Mouse (Mus musculus) lung, postnatal 0 days (tissue): ENCODE data around the gene Mylip.

ENCODE experiments used
- CTCF ChIP-seq: IDR thresholded peaks from 2 replicates; pipeline ENCODE4 v1.5.1; 2016; ENCODE audit warnings: antibody characterized with exemption, mild to moderate bottlenecking
- EP300 ChIP-seq: IDR thresholded peaks from 2 replicates; pipeline ENCODE4 v1.6.1; 2016; ENCODE audit warnings: antibody characterized with exemption, mild to moderate bottlenecking, control low read depth

GRCm38 (mm10) chr13:45437134-45437533 is 47.6 kb downstream of the Mylip start:
- TF ChIP-seq CTCF, result no peak
- TF ChIP-seq EP300, result no peak
